Mouse (Mus musculus) midbrain, embryonic 12.5 days (tissue): ENCODE measurements around the gene Acer3. TPM values are rescaled to one million over a fixed set of nuclear protein-coding genes. Genes with fewer than 3 reads are reported as not detected.
A peak's percentile ranks its signal among the peaks of the same experiment; 100 is the strongest.

Source experiments
- ATAC-seq: fragments of 200-750 bp; cut with Nextera tagmentation; 2 replicates; pipeline ENCODE4 v1.8.0; 2017; ENCODE audit warnings: low read depth, moderate TSS enrichment, moderate library complexity; ENCODE audit not compliant: low FRiP score
- H3K27ac ChIP-seq: fragments of 300-500 bp; sonication (generic); replicated peaks from 2 replicates; pipeline ENCODE4 v1.5.1; 2016; ENCODE audit warnings: mild to moderate bottlenecking
- H3K27me3 ChIP-seq: fragments of 300-500 bp; sonication (generic); 2 replicates; pipeline ENCODE4 v1.6.1; 2016; ENCODE audit warnings: mild to moderate bottlenecking
- H3K36me3 ChIP-seq: fragments of 300-500 bp; sonication (generic); 2 replicates; pipeline ENCODE4 v1.6.1; 2016
- H3K4me1 ChIP-seq: fragments of 300-500 bp; sonication (generic); 2 replicates; pipeline ENCODE4 v1.6.1; 2016
- H3K4me2 ChIP-seq: fragments of 300-500 bp; sonication (generic); replicated peaks from 2 replicates; pipeline ENCODE4 v1.6.1; 2016; ENCODE audit warnings: mild to moderate bottlenecking, moderate library complexity
- H3K4me3 ChIP-seq: fragments of 300-500 bp; sonication (generic); 2 replicates; pipeline ENCODE4 v1.5.1; 2016; ENCODE audit warnings: mild to moderate bottlenecking
- H3K9ac ChIP-seq: fragments of 300-500 bp; sonication (generic); replicated peaks from 2 replicates; pipeline ENCODE4 v1.6.1; 2016; ENCODE audit warnings: mild to moderate bottlenecking, moderate library complexity
- H3K9me3 ChIP-seq: fragments of 300-500 bp; sonication (generic); 2 replicates; pipeline ENCODE4 v1.6.1; 2016; ENCODE audit warnings: mild to moderate bottlenecking
- WGBS: fragments of 180-500 bp; shearing (Covaris S2); methylation state at CpG from one replicate; pipeline ENCODE4 v1.1.7; 2016; 5-methylcytosine and 5-hydroxymethylcytosine counted together
- polyA plus RNA-seq: library from polyadenylated mRNA; unstranded; fragments of >200 nt; fragmentation: Nextera tagmentation; extraction: Ambion mirVana; gene quantifications from 2 replicates; pipeline ENCODE4 v1.2.1, GENCODE M21; 2016

The Acer3 gene
- polyA plus RNA-seq, 1 experiment from 2014 or later, result 16.0 TPM

DNA sequence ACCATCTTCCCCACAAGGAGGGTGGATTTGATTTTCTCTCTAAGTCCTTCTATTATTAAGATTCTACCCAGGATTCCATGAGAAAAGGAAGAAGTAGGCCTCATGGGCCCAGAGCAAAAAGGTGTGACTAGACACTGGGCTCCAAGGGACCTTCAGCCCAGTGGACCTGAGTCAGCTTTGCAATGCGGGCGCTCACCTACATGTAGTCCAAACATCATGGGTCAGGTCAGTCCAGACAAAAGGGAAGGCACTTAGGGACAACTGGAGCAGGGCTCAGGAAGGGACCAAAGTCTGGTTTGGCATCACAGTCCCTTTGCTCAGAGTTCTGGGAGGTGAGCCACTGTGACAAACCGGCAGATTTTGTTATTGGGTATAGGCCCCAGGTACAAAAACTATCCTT lies 30.5 kb upstream of the Acer3 start:
- Histone ChIP-seq H3K27ac (no peak overlapping the region), H3K9me3 (no peaks in the 10 kb centered on the region), H3K4me1 (peaks cover 31% of the 10 kb centered on the region), H3K4me3 (no peak overlapping the region), H3K4me2 (no peak overlapping the region), H3K36me3 (peaks cover 28% of the 10 kb centered on the region), H3K9ac (no peak overlapping the region), H3K27me3 (no peaks in the 10 kb centered on the region)
- no peak for ATAC-seq
- WGBS, result 79% methylated on average over 3 of the region's 3 CpGs

DNA sequence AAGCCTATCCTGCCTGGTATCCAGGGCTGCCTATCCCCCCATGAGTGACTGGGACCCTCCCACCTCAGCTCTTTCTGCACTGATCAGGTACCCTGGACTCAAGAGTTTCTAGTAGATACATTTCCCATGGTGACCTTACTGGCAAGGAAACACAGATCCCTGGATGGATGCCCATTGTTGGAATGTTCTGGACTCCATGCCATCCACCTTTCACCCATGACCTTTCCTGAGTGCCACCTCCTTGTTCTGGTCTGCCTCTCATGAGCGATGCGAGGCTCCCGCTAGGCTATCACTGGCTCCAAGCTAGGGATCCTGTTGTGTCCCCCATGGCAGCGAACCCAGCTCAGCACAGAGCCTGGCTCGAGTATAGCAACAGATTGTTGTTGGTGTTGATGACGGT lies 28.8 kb upstream of the Acer3 start:
- peaks cover 28% of the 10 kb centered on the region for H3K36me3 ChIP-seq
- no peak overlapping the region for H3K27ac ChIP-seq
- no peak for ATAC-seq
- no peaks in the 10 kb centered on the region for H3K9me3 ChIP-seq
- peaks cover 14% of the 10 kb centered on the region for H3K4me1 ChIP-seq
- 91% methylated on average over 6 of the region's 6 CpGs for WGBS
- H3K4me3 ChIP-seq, result no peak overlapping the region
- no peaks in the 10 kb centered on the region for H3K27me3 ChIP-seq
- no peak overlapping the region for H3K9ac ChIP-seq
- H3K4me2 ChIP-seq, result no peak overlapping the region

DNA sequence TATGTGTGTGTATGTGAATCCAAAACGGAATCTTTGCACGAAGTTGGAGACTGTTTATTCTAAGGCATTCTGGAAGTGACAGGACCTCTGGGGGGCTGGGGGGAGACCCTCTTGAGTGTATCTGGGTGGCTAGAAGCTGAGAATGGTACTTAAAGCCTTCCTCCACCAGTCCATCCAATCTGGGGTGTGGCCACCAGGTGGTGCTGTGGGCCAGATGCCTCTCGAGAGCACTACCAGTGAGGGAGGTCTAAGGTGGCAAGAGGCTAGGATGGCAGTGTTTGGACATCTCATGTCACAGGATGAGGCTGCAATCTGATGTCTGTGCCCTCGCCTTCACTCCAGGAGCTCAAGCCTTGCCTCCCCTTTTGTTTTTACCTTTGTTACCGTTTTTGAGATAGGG lies 28.1 kb upstream of the Acer3 start:
- ATAC-seq, result no peak
- Histone ChIP-seq H3K27ac (no peak overlapping the region), H3K36me3 (peaks cover 28% of the 10 kb centered on the region), H3K27me3 (no peaks in the 10 kb centered on the region), H3K4me3 (no peak overlapping the region), H3K9me3 (no peaks in the 10 kb centered on the region), H3K9ac (no peak overlapping the region), H3K4me1 (peaks cover 7% of the 10 kb centered on the region), H3K4me2 (no peak overlapping the region)
- 21% methylated on average over 5 of the region's 5 CpGs for WGBS

DNA sequence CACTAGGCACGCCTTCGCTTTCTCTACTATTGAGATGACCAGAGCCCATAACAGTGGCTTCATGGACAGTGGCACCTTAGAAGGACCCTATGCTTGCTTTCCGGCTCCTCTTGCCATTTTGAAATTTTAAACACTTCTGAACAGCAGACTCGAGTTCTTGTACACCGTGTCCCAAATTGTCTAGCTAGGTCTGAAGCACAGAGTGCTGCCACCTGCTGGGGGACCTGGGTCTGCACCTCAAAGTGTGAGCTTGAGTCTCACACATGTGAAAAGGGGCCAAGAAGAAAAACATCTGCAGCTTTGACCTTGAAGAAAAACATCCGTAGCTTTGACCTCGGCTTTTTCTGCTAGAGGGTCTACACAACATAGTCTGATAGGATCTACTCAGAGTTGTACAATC lies 27.0 kb upstream of the Acer3 start:
- H3K27me3 ChIP-seq, result peaks cover 5% of the 10 kb centered on the region; the same call in 1 of the 2 replicates
- H3K4me1 ChIP-seq, result 0 out of 2 replicates have a peak, but pooled peaks cover 3% of the 10 kb centered on the region
- H3K4me3 ChIP-seq, result no peak overlapping the region
- no peak overlapping the region for H3K27ac ChIP-seq
- 66% methylated on average over 7 of the region's 7 CpGs for WGBS
- ATAC-seq, result no peak
- H3K9ac ChIP-seq, result no peak overlapping the region
- H3K9me3 ChIP-seq, result no peaks in the 10 kb centered on the region
- H3K36me3 ChIP-seq, result peaks cover 28% of the 10 kb centered on the region
- H3K4me2 ChIP-seq, result no peak overlapping the region

DNA sequence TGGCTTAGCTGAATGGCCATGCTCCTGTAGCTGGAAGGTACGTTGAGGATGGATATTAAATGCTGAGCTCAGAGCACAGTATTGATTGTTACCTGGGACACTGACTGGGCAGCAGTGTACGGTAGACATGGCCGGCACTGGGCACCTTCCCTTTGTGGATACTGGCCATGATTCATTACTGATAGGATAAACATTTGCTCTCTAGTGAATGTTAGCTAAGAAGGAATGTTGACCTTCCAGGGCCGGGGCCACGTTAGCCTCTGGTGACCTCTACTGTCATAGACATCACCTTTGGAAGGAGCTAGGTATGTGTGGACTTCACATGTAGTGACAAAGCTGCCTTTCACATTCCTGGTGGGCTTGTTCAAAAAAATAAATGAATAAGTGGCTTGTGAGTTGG lies 26.5 kb upstream of the Acer3 start:
- Histone ChIP-seq H3K4me2 (no peak overlapping the region), H3K9me3 (no peaks in the 10 kb centered on the region), H3K4me1 (0 out of 2 replicates have a peak, but pooled peaks cover 3% of the 10 kb centered on the region), H3K36me3 (peaks cover 22% of the 10 kb centered on the region), H3K27me3 (peaks cover 8% of the 10 kb centered on the region), H3K4me3 (no peak overlapping the region), H3K9ac (no peak overlapping the region), H3K27ac (no peak overlapping the region)
- WGBS, result 85% methylated on average over 5 of the region's 5 CpGs
- ATAC-seq, result no peak

DNA sequence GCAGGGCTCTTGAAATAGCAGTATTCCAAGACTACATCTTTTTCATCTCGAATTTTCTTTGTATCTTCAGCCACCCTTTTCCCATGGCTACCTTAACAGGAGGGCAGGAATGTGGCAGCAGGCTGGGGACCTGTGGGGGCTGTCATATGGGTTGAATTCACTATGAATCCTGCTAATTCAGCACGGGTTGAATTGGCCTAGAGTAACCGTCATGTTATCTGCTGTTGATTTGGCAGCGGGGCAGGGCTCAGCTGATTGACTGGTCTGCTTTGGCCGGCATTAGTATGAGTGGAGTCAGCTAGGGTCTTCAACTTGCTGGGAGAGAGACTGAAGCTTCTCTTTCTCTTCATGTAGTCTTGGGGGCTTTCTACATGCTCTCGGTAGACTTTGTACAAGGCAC lies 24.0 kb upstream of the Acer3 start:
- 61% methylated on average over 6 of the region's 6 CpGs for WGBS
- ATAC-seq, result no peak

DNA sequence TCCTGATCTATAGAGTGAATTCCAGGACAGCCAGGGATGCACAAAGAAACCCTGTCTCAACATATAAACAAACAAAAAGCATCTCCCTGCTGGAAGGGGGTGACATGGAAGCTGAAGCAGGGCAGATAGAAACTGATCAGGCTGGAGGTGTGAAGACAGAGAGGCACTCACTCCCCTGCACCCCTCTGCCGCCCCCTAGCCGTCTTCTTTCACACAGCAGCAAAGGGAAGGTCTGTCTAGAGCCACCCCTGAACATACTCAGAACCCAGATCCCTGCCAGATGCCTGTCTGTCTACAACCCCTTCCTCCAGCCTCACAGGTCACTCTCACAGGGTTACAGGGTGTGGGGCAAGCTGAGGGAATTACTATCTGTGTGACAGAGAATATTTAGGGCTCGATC lies 23.4 kb upstream of the Acer3 start:
- peaks cover 11% of the 10 kb centered on the region for H3K27me3 ChIP-seq
- no peaks in the 10 kb centered on the region for H3K9me3 ChIP-seq
- H3K4me2 ChIP-seq, result no peak overlapping the region
- H3K9ac ChIP-seq, result no peak overlapping the region
- H3K36me3 ChIP-seq, result no peaks in the 10 kb centered on the region
- no peak; the same call in 1 of the 2 replicates for ATAC-seq
- WGBS, result 20% methylated on average over 3 of the region's 3 CpGs
- no peak overlapping the region for H3K27ac ChIP-seq
- no peak overlapping the region for H3K4me3 ChIP-seq
- H3K4me1 ChIP-seq, result no peaks in the 10 kb centered on the region

More for the DNA sequence above, 24.0 kb upstream of the Acer3 start:
- no peak overlapping the region for H3K9ac ChIP-seq
- no peak overlapping the region for H3K4me2 ChIP-seq
- peaks cover 11% of the 10 kb centered on the region for H3K27me3 ChIP-seq
- H3K36me3 ChIP-seq, result peaks cover 2% of the 10 kb centered on the region; the same call in 1 of the 2 replicates
- no peak overlapping the region for H3K4me3 ChIP-seq
- H3K4me1 ChIP-seq, result no peaks in the 10 kb centered on the region
- H3K27ac ChIP-seq, result no peak overlapping the region
- H3K9me3 ChIP-seq, result no peaks in the 10 kb centered on the region

DNA sequence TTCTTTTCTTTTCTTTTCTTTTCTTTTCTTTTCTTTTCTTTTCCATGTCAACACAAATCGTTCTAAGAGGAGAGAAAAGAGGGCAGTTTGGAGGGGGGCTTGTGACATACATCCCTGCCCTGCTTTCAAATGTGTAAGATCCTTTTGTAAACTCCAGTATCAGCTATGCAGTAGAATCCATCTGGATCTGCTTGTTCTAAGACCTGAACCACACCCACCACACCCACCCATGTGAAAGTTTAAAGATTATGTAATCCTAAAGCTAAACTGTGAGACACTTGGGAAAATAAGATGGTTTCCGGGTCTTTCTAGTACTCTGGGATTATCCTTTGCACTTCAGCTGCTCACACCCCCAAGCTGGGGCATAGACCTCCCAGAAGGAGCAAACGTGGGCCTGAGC lies 21.2 kb upstream of the Acer3 start:
- Histone ChIP-seq H3K9ac (no peak overlapping the region), H3K4me1 (no peaks in the 10 kb centered on the region), H3K36me3 (no peaks in the 10 kb centered on the region), H3K27ac (no peak overlapping the region), H3K9me3 (no peaks in the 10 kb centered on the region), H3K4me2 (no peak overlapping the region), H3K27me3 (peaks cover 11% of the 10 kb centered on the region), H3K4me3 (no peak overlapping the region)
- no peak for ATAC-seq
- WGBS, result 57% methylated on average over 3 of the region's 3 CpGs

DNA sequence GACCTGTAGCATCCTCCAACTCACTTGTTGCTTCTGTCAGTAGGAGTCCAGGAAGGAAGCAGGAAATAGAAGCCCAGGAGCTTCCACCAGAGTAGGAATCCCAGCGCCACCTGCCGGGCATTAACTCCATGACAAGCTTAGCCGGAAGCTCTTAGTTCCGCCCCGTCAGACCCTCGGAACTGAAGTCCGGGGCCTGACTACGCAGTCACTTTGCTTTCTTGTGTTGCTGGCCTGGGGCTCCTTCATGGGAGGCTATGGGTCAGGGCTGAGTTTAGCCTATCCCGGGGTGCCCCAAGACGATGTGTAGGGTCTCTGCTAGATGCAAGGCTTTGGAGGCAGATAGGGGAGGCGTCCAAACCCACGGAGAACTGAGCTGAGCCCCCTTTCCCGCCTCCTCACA lies 20.5 kb upstream of the Acer3 start:
- Histone ChIP-seq H3K4me1 (no peaks in the 10 kb centered on the region), H3K4me3 (peak overlapping the region; percentile 28), H3K4me2 (peak overlapping the region; percentile 52), H3K27ac (no peak overlapping the region), H3K9ac (no peak overlapping the region), H3K36me3 (no peaks in the 10 kb centered on the region), H3K27me3 (peaks cover 11% of the 10 kb centered on the region), H3K9me3 (no peaks in the 10 kb centered on the region)
- 1% methylated on average over 13 of the region's 13 CpGs for WGBS
- peak; percentile 66 for ATAC-seq

DNA sequence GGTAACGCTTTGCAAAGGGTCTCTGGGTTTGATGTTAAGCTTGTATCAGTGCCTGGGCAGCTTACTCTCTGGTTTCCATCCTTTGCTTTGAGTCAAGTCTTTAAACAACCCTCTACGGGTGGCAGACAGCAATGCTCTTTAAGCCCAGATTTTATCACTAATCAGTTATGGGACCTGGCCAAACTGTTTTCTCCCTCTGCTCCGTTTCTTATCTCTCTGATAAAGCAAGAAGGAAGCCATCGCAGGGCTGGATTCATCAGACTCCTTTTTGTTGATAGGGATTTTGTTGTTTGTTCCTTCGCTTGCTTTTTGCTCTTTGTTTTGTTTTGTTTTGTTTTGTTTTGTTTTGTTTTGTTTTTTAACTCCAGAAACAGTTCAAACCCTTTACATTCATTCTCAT lies 19.3 kb upstream of the Acer3 start:
- Histone ChIP-seq H3K9me3 (no peaks in the 10 kb centered on the region), H3K4me1 (no peaks in the 10 kb centered on the region), H3K9ac (no peak overlapping the region), H3K4me2 (no peak overlapping the region), H3K27me3 (peaks cover 11% of the 10 kb centered on the region), H3K27ac (no peak overlapping the region), H3K4me3 (no peak overlapping the region), H3K36me3 (no peaks in the 10 kb centered on the region)
- 81% methylated on average over 5 of the region's 5 CpGs for WGBS
- ATAC-seq, result no peak

DNA sequence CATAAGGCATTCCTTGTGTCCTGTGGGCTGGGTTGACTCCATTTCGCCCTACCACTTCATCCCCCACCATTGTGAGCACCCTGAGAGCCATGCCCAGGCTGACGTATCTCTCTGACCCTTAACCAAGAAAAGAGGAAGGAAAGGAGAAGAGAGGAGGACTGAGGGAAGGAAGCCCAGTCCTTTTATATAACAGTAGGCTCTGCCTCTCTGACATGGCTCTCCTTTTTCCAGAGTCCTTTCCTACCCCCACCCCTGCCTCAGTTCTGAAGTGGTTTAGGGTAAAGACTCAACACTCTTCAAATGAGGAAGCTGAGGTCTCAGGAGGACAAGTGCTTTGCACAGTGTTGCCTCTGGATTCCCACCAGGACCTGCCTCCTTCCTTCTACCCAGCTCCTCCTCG lies 13.0 kb upstream of the Acer3 start:
- Histone ChIP-seq H3K36me3 (no peaks in the 10 kb centered on the region), H3K9me3 (no peaks in the 10 kb centered on the region), H3K4me1 (no peaks in the 10 kb centered on the region), H3K27me3 (no peaks in the 10 kb centered on the region), H3K9ac (no peak overlapping the region), H3K27ac (no peak overlapping the region), H3K4me2 (no peak overlapping the region), H3K4me3 (no peak overlapping the region)
- 75% methylated on average over 3 of the region's 3 CpGs for WGBS
- no peak for ATAC-seq

DNA sequence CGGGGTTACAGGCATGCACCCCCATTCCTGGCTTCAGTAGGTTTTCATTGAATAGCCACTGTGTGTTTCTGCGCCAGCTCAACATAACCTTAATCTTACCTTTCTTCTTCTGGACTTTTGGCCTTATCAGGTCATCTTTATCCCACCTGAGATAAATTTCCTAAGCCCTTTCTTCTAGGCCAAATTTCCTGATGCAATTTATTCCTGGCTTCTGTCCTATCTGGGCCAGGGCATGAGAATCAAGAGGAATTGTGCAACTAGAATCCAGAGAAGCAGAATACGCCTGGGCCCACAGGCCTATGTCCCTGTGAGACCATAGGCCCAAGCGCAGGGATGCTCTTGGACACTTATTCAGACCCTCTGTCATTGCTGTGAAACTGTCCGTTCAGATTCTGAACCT lies 12.5 kb upstream of the Acer3 start:
- Histone ChIP-seq H3K27ac (no peak overlapping the region), H3K27me3 (no peaks in the 10 kb centered on the region), H3K36me3 (no peaks in the 10 kb centered on the region), H3K9ac (no peak overlapping the region), H3K4me2 (no peak overlapping the region), H3K4me3 (no peak overlapping the region), H3K9me3 (no peaks in the 10 kb centered on the region), H3K4me1 (no peaks in the 10 kb centered on the region)
- ATAC-seq, result no peak
- 93% methylated on average over 5 of the region's 5 CpGs for WGBS

DNA sequence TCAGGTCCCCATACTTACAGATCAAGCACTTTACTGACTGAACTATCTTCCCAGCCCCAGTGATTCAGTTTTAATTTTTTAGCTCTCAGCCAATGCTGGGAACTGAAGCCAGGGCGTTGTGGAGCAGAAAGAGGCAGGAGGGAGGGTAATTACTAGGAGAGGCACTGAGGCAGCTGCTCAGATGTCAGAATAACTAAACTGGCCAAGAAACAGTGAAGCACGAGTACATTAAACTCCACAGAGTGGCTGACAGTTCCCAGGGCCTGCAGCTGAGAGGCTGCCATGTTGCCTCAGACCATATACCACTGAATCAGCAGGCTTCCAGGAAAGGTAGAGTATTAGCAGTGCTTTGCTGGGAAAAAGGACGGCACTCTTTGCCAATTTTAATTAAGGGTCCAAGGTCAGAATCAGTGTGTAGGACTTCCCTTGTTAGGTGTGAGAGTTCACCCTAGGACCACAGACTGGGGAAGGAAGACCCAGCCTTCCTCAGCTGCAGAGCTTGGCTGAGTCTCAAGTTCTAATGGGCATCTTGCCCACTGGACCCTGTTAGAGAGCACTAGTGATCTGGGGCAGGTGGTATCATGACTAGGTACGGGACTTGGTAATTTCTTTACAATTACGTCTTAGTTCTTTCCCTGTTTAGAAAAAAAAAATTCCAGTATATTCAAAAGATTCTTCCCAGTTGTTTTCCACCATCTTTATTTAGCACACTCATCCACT lies 11.8 kb upstream of the Acer3 start:
- no peak overlapping the region for H3K9ac ChIP-seq
- no peaks in the 10 kb centered on the region for H3K4me1 ChIP-seq
- 77% methylated on average over 5 of the region's 5 CpGs for WGBS
- no peak for ATAC-seq
- no peak overlapping the region for H3K4me2 ChIP-seq
- H3K27ac ChIP-seq, result no peak overlapping the region
- H3K4me3 ChIP-seq, result no peak overlapping the region
- H3K27me3 ChIP-seq, result no peaks in the 10 kb centered on the region
- no peaks in the 10 kb centered on the region for H3K9me3 ChIP-seq
- H3K36me3 ChIP-seq, result no peaks in the 10 kb centered on the region
